Mouse (Mus musculus) effector memory CD4-positive, alpha-beta T cell, adult 5 months (primary cell): ENCODE results near the gene 9530068E07Rik. TPM values are rescaled to one million over a fixed set of nuclear protein-coding genes. Genes with fewer than 3 reads are reported as not detected.

Experiments used
- polyA plus RNA-seq: library from polyadenylated mRNA; unstranded; fragments of 100-300 nt; shearing (Covaris generic); gene quantifications from one replicate; pipeline ENCODE4 v1.2.1, GENCODE M21; 2017

Gene 9530068E07Rik
- 101 TPM for polyA plus RNA-seq

DNA sequence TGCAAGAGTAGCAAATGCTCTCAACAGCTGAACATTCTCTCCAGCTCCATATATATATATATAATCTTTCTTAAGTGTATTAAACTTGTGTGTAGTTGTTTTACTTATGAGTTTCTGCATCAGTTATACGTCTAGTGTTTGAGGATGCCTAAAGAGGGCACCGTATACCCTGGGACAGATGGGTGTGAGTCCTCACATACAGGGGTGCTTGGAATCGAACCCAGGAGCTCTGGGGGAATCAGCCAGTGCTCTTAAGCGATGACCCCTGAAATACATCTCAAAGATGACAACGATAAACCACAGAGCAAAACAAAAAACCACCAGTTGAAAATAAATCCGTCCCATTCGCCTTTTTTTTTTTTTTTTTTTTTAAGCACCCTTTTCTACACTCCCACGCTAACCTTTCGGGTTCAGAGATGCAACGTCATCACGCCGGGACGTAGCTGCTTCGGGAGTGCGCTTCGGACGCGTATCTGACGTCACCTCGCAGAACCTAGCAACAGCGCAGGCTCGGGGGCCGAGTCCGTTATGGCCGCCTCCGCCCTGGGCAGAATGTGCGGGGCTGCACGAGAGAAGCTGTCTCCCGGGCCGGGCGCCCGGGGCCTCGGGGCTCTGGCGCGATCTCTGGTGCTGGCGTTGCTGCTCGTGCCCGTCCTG is at the start of gene 9530068E07Rik:
Gene 9530068E07Rik (plus strand): TSS at position 489 of the 657 bp plus-strand sequence.

DNA sequence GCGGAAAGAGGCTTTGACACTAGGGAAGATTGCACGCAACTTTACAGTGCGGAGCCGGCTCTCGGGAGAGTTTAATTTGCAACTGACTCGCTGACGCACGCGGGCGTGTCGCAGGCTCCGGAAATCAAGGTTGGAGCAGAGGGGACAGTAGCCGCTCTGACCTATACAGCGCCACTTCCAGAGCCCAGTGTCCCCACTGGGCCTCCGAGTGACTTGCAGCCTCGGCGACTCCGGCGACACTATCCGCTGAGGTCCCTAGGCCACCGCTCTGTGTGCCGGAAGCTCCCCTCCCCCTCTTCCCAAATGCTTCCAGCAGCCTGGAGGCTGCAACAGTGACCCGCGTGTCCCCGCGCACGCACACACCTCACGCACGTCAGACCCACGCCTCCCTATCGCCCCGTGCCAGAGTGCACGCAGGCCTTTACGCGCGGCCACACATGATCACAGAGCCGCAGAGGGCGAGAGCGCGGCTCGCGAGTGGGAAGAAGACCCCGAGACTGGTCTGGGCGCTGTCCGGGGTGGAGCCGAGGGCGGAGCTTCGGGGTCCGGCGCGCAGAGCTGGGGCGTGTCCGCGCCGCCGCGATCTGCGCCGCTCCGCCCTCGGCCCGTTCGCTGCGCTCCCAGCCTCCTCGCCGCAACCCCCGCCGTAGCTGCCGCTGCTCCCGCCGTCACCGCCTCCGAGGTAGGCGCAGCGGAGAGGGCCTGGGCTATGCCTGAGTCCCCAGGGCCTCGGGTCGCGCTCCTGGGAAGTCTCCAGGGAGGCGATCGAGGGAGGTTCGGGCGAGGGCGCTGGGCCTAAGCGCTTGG is 35.6 kb upstream of the 9530068E07Rik start, which contains the start of gene Vdac1:
Gene Vdac1 (plus strand): TSS at position 390 of the 807 bp plus-strand sequence.

Other genes starting within 250 kb of the 9530068E07Rik start
- gene Olfr1371, start 182.4 kb upstream of the 9530068E07Rik start, polyA plus RNA-seq = not detected
- gene Skp1a, start 164.4 kb upstream of the 9530068E07Rik start, polyA plus RNA-seq = 259 TPM
- 1,456 TPM for gene Tcf7, start 113.4 kb upstream of the 9530068E07Rik start, polyA plus RNA-seq
- gene Vdac1, start 35.6 kb upstream of the 9530068E07Rik start, polyA plus RNA-seq = 67.8 TPM